Mouse (Mus musculus): ENCODE measurements at regions not wholly inside any gene's neighbourhood (a gene's known extent, or its start where the extent isn't known, plus 50 kb on each side); places are given as distances from the start of the nearest gene placed in this dataset.
"Not testable (repeated sequence)": the region's sequence is repeated elsewhere in the genome, so short reads cannot be mapped to it uniquely, and the experiment has no call there.

DNA sequence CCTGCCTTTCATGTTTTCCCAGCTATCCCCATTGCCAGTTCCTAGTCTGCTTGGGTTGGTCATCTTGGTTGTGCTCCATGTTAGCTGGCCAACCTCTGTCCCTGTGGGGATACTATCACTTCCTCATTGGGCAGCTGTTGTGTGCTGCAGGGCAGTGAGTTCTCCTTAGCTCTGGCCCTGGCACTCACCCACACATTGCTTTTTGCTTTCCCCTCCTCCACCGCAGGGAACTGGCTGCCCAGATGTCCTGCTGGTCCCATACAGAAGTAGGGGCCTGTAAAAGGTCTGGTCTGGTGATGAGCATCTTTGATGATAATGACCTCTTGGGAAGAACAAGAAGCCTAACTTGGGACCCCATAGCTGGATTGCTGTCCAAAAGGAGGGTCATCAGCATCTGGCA lies 308.2 kb upstream of the Gm21863 start:
- H3K4me1 ChIP-seq; H3K27me3 ChIP-seq; H3K27ac ChIP-seq (replicated peaks); H3K4me2 ChIP-seq (replicated peaks); H3K36me3 ChIP-seq; H3K4me3 ChIP-seq; ATAC-seq (ENCODE audit: low FRiP score, low read depth); H3K9ac ChIP-seq (replicated peaks): not testable (repeated sequence)
- WGBS, result 85% methylated on average over 1 of the region's 1 CpGs
- peaks cover 39% of the 10 kb centered on the region for H3K9me3 ChIP-seq

DNA sequence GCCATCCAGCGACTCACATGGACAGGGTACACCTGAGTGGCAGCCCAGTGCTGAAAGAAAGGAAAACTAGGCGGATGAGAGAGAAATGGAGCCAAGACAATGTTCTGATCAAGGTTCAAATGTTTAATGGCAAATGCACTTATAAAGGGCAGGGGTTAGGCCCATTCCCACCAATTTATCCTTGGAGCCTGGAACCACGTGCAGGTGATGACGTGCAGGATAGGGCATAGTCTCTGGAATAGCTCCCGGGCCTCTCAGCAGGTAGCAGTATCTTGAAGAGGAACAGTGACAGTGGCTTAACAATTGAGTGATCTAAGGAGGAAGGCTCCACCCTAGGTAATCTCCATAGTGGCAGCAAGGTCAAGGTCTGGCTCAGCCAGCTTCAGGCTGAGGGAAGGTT lies 285.8 kb upstream of the Gm21863 start:
- WGBS, result 92% methylated on average over 5 of the region's 5 CpGs

DNA sequence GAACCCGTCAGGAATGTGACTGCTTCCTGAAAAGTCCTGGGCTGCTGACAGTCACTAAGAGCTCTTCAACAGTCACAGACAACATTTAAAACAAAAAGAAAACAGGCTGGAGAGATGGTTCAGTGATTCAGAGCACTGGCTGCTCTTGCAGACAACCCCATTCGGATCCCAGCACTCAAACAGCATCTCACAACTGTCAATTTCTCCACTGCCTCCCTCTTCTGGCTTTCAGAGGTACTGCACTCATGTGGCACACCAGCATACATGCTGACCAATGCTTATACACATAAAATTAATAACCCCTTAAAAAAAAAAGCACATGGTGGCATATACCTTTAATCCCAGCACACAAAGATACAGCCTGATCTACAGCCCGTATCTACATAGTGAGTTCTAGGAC lies 283.7 kb upstream of the Gm21863 start:
- not testable (repeated sequence) for H3K9ac ChIP-seq (replicated peaks); ATAC-seq (ENCODE audit: low FRiP score, low read depth); H3K4me3 ChIP-seq; H3K4me2 ChIP-seq (replicated peaks); H3K36me3 ChIP-seq; H3K4me1 ChIP-seq; H3K27ac ChIP-seq (replicated peaks); H3K27me3 ChIP-seq
- H3K9me3 ChIP-seq, result peaks cover 53% of the 10 kb centered on the region
- WGBS, result 78% methylated on average over 3 of the region's 3 CpGs

More for the DNA sequence above, 285.8 kb upstream of the Gm21863 start:
- H3K9me3 ChIP-seq, result peaks cover 45% of the 10 kb centered on the region
- not testable (repeated sequence) for H3K4me1 ChIP-seq; H3K9ac ChIP-seq (replicated peaks); ATAC-seq (ENCODE audit: low FRiP score, low read depth); H3K27me3 ChIP-seq; H3K36me3 ChIP-seq; H3K27ac ChIP-seq (replicated peaks); H3K4me2 ChIP-seq (replicated peaks); H3K4me3 ChIP-seq
